Mouse (Mus musculus) embryonic fibroblast, embryonic 13.5 days (primary cell): ENCODE measurements around the gene Tbx20.

Experiments
- CTCF ChIP-seq: IDR thresholded peaks from 2 replicates; pipeline ENCODE4 v1.5.1; 2011; ENCODE audit warnings: mild to moderate bottlenecking, control low read depth, low read length, moderate library complexity, borderline replicate concordance; ENCODE audit not compliant: insufficient read depth
- POLR2A ChIP-seq: IDR thresholded peaks from 2 replicates; pipeline ENCODE4 v1.6.1; 2011; ENCODE audit warnings: low read depth, mild to moderate bottlenecking, control low read depth, low read length, moderate library complexity

DNA sequence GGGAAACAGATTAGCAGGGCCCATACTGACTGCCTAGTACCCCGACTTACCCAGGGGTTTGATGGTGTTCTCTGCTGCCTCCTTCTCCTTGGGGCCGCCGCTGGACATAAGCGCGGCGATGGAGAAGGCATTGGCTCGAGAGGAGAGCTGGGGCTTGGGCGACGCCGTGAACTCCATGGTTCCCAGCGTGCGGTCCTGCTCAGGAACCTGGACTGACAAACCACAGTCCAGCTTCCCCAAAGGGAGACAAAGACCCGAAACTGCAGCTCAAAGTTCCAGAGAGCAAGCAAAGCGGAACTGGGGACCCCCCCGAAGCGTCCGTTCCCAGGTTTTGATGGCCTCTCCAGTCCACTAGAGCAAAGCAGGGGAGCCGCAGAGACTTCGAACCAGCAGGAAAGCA, 434 bp downstream of the Tbx20 start:
- TF ChIP-seq CTCF, result no peak
- TF ChIP-seq POLR2A, result no peak
